Mouse (Mus musculus) gonadal fat pad, adult 2 months (tissue): ENCODE measurements around the gene Nme4. TPM values are rescaled to one million over a fixed set of nuclear protein-coding genes. Genes with fewer than 3 reads are reported as not detected.
"Not testable (repeated sequence)": the region's sequence is repeated elsewhere in the genome, so short reads cannot be mapped to it uniquely, and the experiment has no call there.

Experiments used
- DNase-seq: peaks from one replicate; pipeline ENCODE4 v3.0.0-alpha.2; 2012; ENCODE audit warnings: low read depth
- polyA plus RNA-seq: library from polyadenylated mRNA; depleted of rRNA; stranded (reverse); fragments of >200 nt; gene quantifications from 2 replicates; pipeline ENCODE4 v1.2.3, GENCODE M21; 2012; rRNA removed

Nme4 gene
- polyA plus RNA-seq = 7.2 and 9.4 TPM in 2 replicates

DNA sequence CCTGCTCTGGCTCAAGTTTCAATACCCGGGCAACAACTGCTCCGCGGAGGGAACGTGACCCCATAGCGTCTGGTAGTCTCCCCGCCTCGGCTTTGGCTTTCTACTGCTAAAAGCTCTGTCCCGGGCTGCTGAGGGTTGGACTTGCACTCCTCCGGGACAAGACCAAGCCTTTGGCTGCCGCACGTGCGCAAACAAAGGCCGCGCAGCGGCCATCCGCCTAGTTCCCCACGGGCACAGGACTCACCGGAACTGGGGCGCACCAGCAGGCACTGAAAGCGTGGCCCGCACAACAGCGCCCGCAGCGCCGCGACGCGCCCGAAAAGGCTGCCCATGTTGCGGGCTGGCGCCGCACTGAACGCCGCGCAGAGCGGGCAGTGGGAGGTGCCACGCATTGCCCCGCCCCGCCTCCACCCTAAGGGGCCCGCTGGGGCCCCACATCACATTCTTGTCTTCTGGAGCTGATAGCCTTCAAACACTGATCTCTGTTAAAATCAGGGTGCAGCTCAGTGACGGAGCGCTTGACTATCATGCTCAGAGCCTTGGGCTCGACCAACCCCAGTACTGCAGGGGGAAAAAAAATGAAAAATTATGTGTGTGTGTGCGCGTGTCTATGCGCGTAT is at the start of gene Nme4:
TSS of gene Nme4 (minus strand) at position 482 of the 620 bp plus-strand sequence.
- no peak for DNase-seq

DNA sequence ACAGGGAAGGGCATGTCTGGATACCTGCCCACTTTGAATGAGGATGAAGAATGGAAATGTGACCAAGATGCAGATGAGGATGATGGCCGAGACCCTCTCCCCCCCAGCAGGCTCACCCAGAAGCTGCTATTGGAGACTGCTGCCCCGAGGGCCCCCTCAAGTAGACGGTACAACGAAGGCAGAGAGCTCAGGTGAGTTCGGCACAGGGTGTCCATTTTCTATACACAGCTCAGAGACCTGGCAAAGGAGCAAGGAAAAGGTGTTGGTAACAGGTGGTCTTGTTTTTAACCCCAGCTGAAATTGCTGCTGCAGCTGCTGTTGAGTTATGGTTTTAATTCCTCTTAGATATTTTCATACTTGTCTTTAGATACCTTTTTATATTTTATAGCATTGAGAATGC is 48.0 kb upstream of the Nme4 start:
- no peak for DNase-seq

DNA sequence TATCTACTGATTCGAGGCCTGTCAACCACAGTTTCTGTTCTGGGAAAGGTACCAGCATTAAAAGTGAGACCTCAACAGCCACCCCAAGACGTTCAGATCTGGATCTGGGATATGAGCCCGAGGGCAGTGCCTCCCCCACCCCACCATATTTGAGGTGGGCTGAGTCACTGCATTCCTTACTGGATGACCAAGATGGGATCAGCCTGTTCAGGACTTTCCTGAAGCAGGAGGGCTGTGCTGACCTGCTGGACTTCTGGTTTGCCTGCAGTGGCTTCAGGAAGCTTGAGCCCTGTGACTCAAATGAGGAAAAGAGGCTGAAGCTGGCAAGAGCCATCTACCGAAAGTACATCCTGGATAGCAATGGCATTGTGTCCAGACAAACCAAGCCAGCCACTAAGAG is 47.4 kb upstream of the Nme4 start:
- no peak for DNase-seq

DNA sequence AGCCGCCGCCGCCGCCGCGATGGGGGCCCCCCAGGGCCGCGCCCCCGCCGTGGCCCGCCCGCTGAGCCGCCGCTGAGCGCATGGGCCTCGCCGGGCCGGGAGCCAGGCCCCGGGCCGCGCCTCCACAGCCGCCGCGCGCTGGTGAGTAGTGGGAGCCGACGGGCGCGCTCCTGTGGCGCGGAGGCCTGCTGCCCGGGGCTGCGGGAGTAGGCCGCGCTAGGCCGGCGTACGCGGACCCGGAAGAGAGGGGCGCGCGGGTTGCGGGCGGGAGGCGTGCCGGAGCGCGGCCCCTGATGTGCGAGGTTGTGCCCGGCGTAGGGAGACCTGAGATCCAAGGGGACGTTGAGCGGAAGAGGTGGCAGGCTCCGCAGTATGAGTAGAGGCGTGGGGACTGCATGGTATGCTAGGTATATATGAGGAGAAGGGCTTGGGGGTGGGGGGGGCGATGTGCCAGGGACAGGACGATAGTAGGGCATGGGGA is 43.5 kb upstream of the Nme4 start:
- no peak for DNase-seq

DNA sequence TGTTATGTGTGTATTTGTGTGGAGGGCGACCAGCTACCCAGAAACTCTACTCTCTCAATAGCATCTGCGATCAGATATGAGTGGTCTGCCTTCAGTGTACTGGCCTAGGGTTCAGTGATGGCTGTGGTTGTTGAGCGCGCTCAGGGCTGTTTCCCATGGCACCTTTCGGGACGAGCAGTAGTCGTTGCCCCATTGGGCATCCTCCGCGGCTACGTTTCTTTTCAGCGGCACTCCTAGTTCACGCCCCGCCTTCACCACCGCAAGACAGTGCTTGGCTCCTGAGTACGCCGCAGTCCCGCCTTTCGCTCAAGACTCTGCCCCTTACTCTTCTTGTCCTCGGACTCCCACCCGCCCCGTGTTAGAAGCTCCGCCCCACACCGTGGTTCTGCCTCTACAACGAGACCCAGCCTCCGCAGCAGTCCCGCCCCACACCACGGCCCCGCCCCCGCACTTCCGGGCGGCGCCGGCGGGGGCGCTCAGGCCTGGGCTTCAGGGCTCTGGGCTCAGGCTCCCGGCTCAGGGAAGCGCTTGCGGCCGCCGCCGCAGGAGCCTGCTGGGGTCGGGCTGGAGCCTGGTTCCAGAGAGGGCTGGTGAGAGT is 42.9 kb upstream of the Nme4 start, which contains the start of gene Axin1:
TSS of gene Axin1 (plus strand) at position 450 of the 598 bp plus-strand sequence.
- peak; percentile 58 for DNase-seq

DNA sequence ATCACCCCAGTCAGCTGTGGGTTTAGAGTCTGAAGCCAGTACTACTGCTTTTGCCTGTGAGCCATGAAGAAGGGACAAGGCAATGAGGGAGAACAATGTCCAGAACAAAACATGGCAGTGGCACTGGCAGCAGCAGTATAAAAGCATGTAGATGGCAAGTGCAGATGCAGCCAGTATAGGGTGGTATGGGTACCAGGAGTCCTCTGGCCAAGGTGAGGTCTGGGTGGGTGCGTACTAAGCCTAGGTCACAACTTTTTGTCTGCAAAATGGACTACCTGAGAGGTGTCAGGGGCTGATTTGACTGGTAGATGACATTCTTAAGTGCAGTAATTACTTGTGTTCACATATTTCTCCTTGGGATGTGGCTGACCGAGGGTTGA is 42.3 kb upstream of the Nme4 start:
- DNase-seq = no peak

DNA sequence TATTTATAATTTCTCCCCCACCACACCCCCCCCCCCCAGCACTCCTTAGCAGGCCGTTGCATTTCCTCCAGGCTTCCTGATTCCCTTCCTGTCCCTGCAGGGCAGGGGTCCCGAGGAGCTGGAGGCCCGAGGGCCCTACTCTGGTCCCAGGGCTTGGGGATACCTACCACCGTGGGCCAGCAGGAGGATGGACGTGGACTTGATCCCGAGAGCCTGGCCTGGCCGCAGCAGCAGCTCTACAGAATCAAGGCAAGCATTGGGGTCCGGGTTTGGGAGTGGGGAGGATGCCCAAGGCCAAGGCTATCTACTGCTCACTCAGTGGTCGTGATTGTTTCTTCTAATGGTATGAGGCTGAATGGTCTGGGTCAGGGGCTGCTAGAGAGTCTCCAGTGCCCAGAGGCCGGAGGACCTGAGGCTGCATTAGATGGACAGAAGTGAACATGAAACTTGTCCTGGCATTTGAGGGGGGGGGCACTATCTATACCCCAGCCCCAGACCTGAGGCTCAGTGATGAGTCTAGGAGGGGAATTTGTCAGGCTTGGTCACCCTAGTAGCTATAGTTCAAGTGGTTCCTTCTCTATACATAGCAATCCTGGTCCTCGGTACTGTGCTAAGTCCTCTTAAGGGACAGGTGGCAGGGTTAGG is 41.8 kb upstream of the Nme4 start:
- DNase-seq = no peak

DNA sequence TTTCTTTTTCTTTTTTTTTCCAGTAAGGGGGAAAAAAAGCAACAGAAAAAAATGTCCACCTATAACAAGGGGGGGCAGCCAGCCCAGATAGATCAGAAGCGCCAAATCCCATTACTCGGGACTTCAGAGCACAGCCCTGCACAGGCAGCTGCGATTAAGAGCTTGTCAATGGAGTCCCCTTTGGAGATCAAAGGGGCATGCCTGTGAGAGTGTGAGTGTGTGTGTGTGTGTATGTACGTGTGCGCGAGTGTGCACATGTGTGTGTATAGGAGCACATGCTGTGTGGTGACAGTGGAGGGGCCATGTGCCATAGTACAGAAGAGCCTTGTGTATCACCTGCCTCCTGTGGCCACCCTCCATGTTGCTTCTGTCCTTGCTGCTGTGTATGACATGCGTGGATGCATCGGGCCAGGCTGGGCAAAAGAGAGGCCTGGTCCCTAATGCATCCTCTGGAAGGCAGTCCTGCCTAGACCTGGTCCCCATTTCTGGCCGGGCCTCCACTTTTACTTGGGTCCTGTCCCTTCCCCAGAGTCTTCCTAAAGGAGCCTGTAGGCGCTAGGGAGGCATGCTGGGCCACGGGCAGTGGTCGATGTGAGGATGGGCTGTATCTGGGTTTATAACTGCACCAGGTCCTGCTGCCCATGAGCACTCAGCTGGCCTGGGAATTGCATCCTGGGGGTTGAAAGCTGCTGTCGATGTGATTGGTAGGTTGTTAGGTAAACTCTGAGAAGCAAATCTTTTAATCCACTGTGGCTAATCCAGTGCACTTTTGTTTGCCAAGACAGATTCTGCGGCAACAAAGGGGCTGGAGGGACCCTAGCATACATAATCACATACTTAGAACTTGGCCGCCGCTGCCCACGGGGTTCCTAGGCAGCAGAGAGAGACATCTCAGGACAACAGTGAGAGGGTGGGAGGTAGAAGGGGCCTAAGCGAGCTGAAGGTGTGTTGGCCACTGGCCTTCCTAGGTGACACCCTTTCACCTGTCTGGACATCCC is 36.8 kb upstream of the Nme4 start:
- DNase-seq = no peak

DNA sequence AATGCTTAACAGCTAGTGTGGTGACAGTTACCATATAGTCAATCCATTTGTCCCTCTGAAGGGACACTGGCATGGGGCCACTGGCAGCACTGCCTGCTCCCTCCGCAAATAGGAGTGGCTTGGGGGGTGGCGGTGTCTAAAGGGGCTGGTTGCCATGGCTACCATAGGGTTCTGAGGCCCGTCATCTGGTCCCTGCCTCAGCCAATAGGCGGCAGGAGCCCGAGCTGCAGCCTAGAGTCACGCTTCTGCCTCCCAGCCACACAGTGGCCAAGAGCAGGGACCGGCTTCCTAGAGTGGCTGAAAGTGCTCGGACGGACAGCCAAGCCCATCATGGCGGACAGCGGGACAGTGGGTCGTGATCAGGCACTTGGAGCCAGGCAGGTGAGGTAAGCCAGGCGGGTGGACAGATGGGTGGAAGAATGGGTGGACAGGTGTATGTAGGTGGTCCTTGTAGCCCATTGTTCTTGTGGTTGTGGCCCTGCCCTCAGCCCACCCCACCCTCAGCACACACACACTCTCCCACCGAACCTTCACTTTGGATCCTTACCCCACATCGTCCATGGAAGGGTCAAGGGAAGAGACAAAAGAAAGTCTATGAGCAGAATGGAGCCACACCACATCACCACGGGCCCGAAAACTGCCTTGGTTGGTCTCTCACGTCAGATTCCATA is 35.8 kb upstream of the Nme4 start:
- no peak for DNase-seq

DNA sequence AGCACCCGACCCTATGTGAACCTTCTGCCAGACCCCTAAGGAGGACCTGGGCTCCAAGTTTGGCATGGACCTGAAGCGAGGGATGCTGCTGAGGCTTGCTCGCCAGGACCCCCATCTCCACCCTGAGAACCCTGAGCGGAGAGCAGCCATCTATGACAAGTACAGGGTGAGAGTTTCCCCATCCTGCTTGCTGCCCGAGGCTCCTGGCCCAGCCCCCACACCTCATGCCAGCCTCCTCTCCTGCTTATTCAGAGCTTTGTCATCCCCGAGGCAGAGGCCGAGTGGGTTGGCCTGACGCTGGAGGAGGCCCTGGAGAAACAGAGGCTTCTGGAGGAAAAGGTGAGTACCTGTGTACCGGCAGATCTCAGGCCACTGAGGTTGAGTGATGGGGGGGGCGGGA is 29.8 kb upstream of the Nme4 start:
- no peak for DNase-seq

DNA sequence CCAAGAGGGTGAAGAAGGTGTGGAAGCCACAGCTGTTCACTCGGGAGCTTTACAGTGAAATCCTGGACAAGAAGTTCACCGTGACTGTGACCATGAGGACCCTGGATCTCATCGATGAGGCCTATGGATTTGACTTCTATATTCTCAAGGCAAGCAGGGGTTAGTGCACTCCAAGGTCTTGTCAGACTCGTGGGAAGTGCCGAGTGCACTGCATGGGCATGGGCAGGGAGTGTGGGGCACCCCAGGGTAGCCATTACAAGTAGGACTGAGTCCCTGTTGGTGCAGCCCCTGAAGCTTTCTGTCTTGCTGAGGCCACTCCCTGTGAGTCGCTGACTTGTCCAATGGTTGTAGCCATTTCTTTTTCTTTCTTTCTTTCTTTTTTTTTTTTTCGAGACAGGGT is 29.2 kb upstream of the Nme4 start:
- DNase-seq = no peak

DNA sequence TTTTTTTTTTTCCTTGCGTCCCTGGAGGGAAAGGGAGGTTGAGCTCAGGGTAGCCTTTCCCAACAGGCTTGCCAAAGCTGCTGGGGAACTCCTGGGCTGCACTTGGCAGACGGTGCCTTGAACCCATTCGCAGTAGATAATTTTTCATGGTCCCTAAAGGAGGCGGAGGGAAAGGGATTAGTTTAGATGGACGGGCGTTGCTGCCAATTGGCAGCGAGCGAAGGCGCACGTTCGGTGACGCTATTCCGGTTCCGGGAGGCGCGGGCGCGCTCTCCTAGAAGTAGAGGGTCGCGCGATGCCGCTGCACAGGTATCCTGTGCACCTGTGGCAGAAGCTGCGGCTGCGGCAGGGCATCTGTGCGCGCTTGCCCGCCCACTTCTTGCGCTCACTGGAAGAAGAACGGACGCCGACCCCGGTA is 27.9 kb upstream of the Nme4 start, which contains the start of gene Mrpl28:
TSS of gene Mrpl28 (plus strand) at position 234 of the 418 bp plus-strand sequence.
- DNase-seq = peak; percentile 82

DNA sequence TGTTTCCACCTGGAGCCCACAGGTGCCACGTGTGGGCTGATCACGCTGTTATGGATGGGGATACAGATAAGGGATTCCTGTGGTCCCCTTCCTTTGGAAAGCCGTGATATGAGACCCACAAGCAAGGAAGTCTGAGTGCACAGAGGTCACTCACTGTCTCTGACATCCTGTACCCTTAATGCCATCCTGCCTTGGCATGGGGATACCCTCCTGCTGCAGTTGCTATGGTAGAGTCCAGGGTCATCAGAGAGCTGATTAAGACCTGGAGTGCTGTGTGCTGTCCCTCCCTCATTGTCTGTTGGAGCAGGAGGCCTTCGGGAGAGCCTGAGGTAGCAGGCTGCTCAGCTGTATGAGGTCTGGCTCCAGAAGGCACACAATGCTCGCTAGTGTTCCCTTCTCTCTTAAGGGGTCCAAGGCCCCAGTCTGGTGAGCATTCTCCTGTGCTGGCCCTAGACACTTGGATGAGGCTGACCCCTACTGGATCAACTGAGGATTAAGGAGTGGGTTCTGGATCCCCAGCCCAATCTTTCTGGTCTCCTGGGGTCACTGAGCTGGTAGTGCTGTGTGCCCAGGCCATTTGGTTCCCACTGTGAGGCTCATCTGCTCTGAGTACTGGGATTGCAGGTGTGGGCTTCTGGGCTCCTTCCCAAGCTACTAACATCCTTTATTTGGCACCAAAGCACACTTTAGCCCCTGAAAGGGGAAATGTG is 27.2 kb upstream of the Nme4 start:
- DNase-seq = no peak

DNA sequence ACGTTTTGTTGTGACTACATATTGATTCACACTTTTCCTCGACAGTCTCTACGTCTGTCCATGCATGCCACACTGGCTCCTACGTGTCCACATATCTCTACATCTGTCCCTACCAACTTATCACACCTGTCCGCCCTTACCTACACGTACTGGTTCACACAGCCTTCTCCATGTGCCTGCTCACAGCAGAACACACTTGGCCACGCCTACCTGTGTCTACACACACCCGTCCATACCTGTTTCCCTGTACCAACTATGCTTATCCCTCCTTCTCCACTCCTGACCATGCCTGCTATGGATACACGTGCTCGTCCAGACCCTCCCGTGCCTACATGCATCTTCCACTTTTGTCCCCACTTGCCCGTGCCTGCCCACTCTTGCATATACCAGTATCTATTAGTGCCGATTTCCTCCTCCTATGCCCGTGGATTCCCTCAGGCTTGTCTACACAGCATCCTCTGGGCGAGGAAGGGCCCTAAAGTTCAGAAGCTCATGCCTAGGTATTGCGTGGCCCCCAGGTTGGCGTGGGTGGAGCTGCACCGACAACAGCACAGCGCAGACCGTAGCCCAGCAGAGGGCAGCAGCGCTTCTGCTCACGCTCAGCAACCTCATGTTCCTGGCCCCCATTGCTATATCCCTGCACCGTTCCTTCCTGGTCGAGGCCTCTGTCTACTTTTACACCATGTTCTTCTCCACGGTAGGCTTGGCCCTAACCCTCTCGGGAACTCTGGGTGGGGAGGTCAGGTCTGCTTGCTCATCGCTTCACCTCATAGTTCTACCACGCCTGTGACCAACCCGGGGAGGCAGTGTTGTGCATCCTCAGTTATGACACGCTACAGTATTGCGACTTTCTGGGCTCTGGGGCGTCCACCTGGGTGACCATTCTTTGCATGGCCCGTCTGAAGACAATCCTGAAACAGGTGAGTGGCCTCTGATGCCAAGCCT is 24.6 kb upstream of the Nme4 start:
- DNase-seq = no peak

DNA sequence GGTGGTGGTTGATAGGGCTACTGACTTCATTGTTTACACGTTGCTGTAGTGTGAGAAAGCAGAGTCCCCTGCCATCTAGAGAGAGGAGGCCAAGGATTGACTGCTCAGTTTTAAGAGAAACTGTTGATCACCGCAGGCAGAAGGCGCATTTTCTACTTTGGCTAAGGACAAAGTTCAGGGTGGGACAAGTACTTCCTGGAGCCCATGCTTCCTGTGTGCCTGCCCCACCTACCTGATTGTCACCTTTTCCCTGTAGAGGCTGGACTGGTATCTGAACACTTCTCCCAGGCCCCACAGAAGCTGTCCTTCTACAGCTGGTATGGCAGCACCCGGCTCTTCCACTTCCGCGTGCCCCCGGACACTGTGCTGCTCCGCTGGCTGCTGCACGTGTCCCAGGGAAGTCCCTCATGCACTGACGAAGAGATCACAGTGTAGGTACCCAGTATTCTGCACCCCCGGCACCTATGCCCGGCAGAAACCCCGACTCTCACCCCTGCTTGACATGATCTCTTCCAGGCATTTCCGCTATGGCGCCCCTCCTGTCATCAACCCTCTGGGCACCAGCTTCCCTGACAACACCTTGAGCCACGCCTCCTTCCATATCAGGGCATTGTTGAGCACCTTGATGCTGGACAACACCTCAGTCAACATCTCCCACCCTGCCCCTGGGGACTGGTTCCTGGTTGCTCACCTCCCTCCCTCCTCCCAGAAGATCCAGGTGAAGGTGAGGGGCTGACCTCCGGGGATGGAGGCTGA is 21.3 kb upstream of the Nme4 start:
- DNase-seq = no peak

DNA sequence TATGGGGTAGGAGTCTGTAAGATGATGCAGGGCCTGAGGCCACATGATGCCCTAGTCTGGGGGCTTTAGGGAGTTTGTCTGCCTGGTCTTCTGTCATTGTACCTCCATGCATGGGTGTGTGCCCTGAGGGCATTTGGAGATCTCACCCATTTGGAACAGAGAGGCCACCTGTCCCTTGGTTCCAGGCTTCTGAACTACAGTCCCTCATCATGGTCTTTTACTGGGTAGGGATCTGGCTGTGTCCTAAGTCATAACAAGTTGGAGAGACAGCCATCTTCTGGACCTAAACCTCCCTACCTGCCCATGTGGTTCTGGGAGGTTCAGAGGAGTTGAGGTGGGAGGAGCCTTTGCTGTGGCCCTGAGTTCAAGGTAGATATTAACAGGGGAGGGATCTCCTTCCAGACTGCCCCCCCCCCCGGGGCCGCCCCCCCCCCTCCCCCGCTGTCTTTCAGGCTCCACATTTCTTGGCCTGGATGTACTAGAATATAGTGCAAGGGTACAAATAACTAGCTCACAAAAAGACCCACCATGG is 20.6 kb upstream of the Nme4 start:
- DNase-seq = no peak

DNA sequence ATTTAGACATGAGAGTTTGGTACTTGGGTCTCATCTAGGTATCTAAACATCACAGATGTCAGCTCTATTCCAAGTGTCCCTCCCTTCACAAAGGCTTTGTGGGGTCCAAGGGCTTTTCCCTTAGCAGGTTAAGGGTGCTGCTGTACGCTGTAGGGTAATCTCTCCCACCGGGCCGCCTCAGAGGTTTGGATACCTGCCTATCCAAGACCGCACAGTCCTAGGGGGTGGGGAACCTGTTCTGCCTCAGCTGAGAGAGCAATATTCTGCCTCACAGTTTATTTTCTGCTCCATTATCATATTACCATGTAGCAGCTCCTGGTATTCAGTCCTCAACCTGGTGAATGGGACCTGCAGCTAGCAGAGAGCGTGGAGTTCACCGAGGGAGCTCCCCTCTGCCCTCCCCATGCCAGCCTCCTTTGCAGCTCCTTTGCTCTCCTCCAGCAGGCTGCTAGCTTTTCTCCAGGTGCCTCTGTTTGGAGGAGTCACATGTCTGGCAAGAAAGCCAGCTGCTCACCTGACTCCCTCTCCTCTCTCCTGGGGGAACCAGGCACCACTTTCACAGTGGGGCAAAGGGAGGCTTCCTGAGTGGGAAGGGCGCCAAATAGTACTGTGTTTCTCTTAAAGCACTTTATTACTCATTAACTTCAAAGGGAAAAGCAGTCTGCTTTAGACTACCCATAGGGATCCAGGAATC is 19.9 kb upstream of the Nme4 start:
- no peak for DNase-seq

DNA sequence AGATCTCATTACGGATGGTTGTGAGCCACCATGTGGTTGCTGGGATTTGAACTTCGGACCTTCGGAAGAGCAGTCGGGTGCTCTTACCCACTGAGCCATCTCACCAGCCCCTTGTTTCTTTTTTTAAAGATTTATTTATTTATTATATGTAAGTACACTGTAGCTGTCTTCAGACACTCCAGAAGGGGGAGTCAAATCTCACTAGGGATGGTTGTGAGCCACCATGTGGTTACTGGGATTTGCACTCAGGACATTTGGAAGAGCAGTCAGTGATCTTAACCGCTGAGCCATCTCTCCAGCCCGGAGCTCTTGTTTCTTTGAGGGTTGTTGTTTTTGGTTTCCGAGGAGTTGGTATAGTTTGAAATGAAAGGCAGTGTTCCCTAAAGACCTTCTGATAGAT is 19.1 kb upstream of the Nme4 start:
- DNase-seq = not testable (repeated sequence)
